Mouse (Mus musculus): ENCODE results near the gene Ptgs1. TPM values are rescaled to one million over a fixed set of nuclear protein-coding genes. Genes with fewer than 3 reads are reported as not detected.

The Ptgs1 gene
- polyA plus RNA-seq, 1 experiment = 0.74 TPM

DNA sequence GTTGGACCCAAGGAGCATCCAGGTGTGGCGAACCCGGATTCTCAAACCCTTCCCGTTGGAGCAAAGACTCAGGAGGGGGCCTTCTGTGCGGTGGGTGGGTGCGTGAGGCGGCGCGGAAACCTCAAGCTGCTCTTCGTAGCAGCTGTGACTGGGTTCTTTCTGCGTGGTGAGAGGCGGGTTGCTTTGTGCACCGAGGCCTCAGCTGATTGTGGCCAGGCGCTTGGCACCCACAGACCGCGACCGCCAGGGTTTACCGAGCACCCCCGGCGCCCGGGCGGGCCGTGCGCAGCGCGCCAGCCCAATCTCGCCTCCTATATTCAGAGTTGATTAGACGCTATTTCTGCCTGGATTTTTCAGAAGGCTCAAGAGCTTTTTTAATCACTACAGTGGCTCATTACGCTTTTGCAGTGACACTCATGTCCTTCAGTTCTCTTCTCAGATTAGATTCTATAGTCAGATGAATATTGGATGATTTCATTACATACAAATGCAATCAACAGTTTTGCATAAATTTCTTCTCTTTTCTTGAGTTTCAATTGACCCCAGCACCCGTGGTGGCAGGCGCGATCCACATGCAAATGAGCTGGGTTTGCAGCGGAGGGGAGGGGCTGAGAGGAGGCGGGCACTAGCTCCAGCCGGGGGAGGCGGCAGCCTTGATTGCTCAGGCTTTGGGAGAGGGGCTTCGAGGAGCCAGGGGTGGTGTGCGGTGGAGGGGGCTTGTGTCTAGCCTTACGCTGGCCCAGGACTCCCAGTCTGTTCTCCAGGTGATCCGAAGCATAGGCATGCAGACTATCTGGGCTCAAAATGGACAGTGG, 27.0 kb upstream of the Ptgs1 start:
- Histone ChIP-seq H3K4me3 (ENCODE audit: control insufficient read depth, low read depth, low read length) (peak overlapping the region; percentile 2; the same call in 1 of the 2 replicates), H3K27me3 (ENCODE audit: control insufficient read depth, insufficient read depth, low read length) (no peaks in the 10 kb centered on the region), H3K27ac (ENCODE audit: control insufficient read depth, insufficient read depth, low read depth, low read length) (no peak overlapping the region), H3K36me3 (ENCODE audit: control insufficient read depth, insufficient read depth, low read length) (no peaks in the 10 kb centered on the region), H3K4me1 (ENCODE audit: control insufficient read depth, insufficient read depth, low read length) (peaks cover 3% of the 10 kb centered on the region)
- TF ChIP-seq CTCF (IDR thresholded peaks at IDR 0.05; ENCODE audit: control insufficient read depth, insufficient read depth, insufficient replicate concordance, low read depth, low read length) = no peak
- TF ChIP-seq POLR2A (IDR thresholded peaks at IDR 0.05; ENCODE audit: control insufficient read depth, low read depth, low read length) = no peak

DNA sequence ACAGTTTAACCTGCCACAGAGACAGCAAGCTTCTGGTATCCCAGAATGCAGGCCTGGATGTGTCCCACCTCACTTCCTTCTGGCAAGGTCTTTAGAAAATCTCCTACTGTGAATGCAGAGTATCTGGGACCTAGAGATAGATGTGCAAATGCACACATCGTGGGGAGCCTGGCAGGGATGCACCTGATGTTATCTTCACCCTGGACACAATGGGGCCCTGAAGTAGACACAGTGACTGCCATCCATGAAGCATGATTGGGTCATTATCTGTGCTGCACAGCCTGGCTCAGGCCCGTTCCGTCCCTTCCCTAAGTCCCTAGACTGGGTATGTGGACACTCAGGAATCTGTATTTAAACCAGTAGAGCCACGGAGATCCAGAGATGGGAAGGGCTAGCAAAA, 25.6 kb upstream of the Ptgs1 start:
- Histone ChIP-seq H3K36me3 (ENCODE audit: control insufficient read depth, insufficient read depth, low read length) (no peaks in the 10 kb centered on the region), H3K4me1 (ENCODE audit: control insufficient read depth, insufficient read depth, low read length) (peaks cover 3% of the 10 kb centered on the region), H3K27ac (ENCODE audit: control insufficient read depth, insufficient read depth, low read depth, low read length) (no peak overlapping the region), H3K4me3 (ENCODE audit: control insufficient read depth, low read depth, low read length) (no peak overlapping the region), H3K27me3 (ENCODE audit: control insufficient read depth, insufficient read depth, low read length) (no peaks in the 10 kb centered on the region)
- TF ChIP-seq POLR2A (IDR thresholded peaks at IDR 0.05; ENCODE audit: control insufficient read depth, low read depth, low read length) (no peak), CTCF (IDR thresholded peaks at IDR 0.05; ENCODE audit: control insufficient read depth, insufficient read depth, insufficient replicate concordance, low read depth, low read length) (no peak)

DNA sequence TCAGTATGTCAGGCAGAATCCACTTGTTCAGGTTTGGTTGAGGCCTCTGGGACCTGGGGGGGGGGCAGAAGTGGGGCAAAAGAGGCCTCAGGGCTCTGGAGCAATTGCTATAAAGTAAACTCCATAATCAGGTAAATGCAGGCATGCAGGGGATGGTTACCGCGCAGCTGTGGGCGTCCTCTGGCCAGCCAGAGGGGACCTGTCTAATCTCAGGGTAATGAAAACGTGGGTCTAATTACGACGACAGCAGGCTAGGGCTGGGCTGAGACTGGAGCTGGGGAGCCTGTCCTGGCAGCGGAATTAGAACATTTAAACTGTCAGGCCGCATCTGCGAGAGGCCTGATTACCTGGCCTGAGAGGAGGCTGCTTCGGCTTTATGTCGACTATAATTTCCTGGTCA, 23.2 kb upstream of the Ptgs1 start:
- Histone ChIP-seq H3K4me1 (ENCODE audit: control insufficient read depth, insufficient read depth, low read length) (peaks cover 5% of the 10 kb centered on the region), H3K36me3 (ENCODE audit: control insufficient read depth, insufficient read depth, low read length) (no peaks in the 10 kb centered on the region), H3K27ac (ENCODE audit: control insufficient read depth, insufficient read depth, low read depth, low read length) (no peak overlapping the region), H3K4me3 (ENCODE audit: control insufficient read depth, low read depth, low read length) (no peak overlapping the region), H3K27me3 (ENCODE audit: control insufficient read depth, insufficient read depth, low read length) (no peaks in the 10 kb centered on the region)
- TF ChIP-seq POLR2A (IDR thresholded peaks at IDR 0.05; ENCODE audit: control insufficient read depth, low read depth, low read length) (no peak), CTCF (IDR thresholded peaks at IDR 0.05; ENCODE audit: control insufficient read depth, insufficient read depth, insufficient replicate concordance, low read depth, low read length) (no peak)

DNA sequence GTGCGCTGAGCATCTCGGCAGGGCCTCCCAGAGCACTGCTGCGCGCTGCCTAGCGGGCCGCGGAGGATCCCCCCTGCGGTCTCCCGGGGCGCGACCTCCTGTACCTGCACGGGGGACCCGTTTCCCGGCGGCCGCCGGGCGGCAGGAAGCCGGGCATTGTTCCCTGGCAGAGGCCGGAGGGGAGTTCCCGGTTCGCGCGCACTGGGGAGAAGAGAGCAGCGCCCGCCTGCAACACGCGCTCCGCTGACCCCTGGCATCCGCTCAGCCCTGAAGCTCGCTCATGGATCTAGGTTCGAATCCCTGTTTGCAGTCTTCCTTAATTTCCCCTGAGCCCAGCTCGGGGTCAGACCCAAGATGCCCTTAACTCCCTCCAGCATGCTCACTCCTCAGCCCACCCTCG, 19.4 kb upstream of the Ptgs1 start:
- H3K27me3 ChIP-seq (ENCODE audit: control insufficient read depth, insufficient read depth, low read length) = no peaks in the 10 kb centered on the region
- no peak overlapping the region for H3K4me3 ChIP-seq (ENCODE audit: control insufficient read depth, low read depth, low read length)
- H3K4me1 ChIP-seq (ENCODE audit: control insufficient read depth, insufficient read depth, low read length) = peaks cover 2% of the 10 kb centered on the region; the same call in 1 of the 2 replicates
- H3K27ac ChIP-seq (ENCODE audit: control insufficient read depth, insufficient read depth, low read depth, low read length) = no peak overlapping the region
- H3K36me3 ChIP-seq (ENCODE audit: control insufficient read depth, insufficient read depth, low read length) = no peaks in the 10 kb centered on the region
- TF ChIP-seq POLR2A (IDR thresholded peaks at IDR 0.05; ENCODE audit: control insufficient read depth, low read depth, low read length) (no peak), CTCF (IDR thresholded peaks at IDR 0.05; ENCODE audit: control insufficient read depth, insufficient read depth, insufficient replicate concordance, low read depth, low read length) (no peak)

DNA sequence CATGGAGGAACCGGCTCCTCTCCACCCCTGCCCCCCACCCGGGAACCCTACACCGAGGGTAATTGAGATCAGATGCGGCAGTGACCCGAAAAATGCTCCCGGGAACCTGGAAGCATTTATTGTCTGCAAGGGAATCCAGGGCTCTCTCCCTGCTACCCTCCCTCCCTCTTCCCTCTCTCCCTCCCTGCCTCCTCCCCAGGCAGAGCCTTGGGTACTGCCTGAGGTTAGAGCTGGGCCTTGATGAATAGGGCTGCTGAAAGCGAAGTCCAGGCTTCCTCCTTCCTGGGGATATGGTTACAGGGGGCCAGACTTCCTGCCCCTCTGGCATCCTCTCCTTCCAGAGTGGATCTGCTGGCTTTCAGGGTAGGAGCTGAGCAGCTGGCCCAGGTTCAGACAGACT, 18.4 kb upstream of the Ptgs1 start:
- H3K36me3 ChIP-seq (ENCODE audit: control insufficient read depth, insufficient read depth, low read length) = no peaks in the 10 kb centered on the region
- no peak overlapping the region for H3K27ac ChIP-seq (ENCODE audit: control insufficient read depth, insufficient read depth, low read depth, low read length)
- no peak for TF ChIP-seq CTCF (IDR thresholded peaks at IDR 0.05; ENCODE audit: control insufficient read depth, insufficient read depth, insufficient replicate concordance, low read depth, low read length)
- no peak for TF ChIP-seq POLR2A (IDR thresholded peaks at IDR 0.05; ENCODE audit: control insufficient read depth, low read depth, low read length)
- H3K27me3 ChIP-seq (ENCODE audit: control insufficient read depth, insufficient read depth, low read length) = no peaks in the 10 kb centered on the region
- H3K4me3 ChIP-seq (ENCODE audit: control insufficient read depth, low read depth, low read length) = no peak overlapping the region
- peaks cover 2% of the 10 kb centered on the region; the same call in 1 of the 2 replicates for H3K4me1 ChIP-seq (ENCODE audit: control insufficient read depth, insufficient read depth, low read length)

DNA sequence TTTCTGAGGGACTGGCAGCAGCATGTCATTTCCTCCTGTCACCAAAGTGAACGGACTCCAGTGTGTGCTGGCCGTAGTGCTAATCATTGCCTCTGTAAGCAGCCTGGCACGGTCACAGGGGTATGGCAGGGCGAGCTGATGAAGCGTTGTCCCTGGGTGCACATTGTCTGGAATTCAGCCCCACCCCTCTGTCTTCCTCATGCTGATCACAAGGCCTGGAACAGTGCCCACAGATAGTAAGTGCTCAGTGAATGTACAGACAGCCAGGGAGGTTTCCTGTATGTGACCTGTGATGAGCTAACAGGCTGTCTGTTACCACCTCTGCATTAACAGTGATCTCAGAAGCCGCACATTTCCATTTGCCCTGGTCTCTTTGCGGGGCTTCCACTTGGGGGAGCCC, 17.1 kb upstream of the Ptgs1 start:
- Histone ChIP-seq H3K4me3 (ENCODE audit: control insufficient read depth, low read depth, low read length) (no peak overlapping the region), H3K27me3 (ENCODE audit: control insufficient read depth, insufficient read depth, low read length) (no peaks in the 10 kb centered on the region), H3K4me1 (ENCODE audit: control insufficient read depth, insufficient read depth, low read length) (peaks cover 2% of the 10 kb centered on the region; the same call in 1 of the 2 replicates), H3K27ac (ENCODE audit: control insufficient read depth, insufficient read depth, low read depth, low read length) (no peak overlapping the region), H3K36me3 (ENCODE audit: control insufficient read depth, insufficient read depth, low read length) (no peaks in the 10 kb centered on the region)
- TF ChIP-seq CTCF (IDR thresholded peaks at IDR 0.05; ENCODE audit: control insufficient read depth, insufficient read depth, insufficient replicate concordance, low read depth, low read length) = no peak

DNA sequence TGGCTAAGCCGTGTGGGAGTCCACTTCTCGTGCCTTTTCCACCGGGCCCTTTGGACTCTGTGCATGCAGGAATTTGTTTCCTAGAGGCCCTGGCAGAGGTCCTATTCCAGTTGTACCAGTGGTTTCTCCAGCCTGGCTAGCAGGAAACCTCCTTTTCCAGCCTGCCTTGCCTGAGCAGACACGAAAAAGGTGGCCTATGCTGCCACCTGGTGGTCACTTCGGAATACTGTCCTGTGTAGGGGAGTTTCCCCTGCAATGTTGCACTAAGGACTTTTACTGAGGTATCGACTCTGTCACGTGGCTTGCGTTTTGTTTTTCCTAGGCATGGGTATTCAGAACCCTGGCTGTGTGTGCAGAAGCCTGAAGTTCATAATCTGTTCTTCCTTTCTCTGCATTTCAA, 16.2 kb upstream of the Ptgs1 start:
- TF ChIP-seq CTCF (IDR thresholded peaks at IDR 0.05; ENCODE audit: control insufficient read depth, insufficient read depth, insufficient replicate concordance, low read depth, low read length) (peak; percentile 95), POLR2A (IDR thresholded peaks at IDR 0.05; ENCODE audit: control insufficient read depth, low read depth, low read length) (no peak)
- Histone ChIP-seq H3K27me3 (ENCODE audit: control insufficient read depth, insufficient read depth, low read length) (no peaks in the 10 kb centered on the region), H3K4me3 (ENCODE audit: control insufficient read depth, low read depth, low read length) (no peak overlapping the region), H3K36me3 (ENCODE audit: control insufficient read depth, insufficient read depth, low read length) (no peaks in the 10 kb centered on the region), H3K27ac (ENCODE audit: control insufficient read depth, insufficient read depth, low read depth, low read length) (no peak overlapping the region), H3K4me1 (ENCODE audit: control insufficient read depth, insufficient read depth, low read length) (peaks cover 2% of the 10 kb centered on the region; the same call in 1 of the 2 replicates)

Data from testis, adult 2 months (tissue).